Mouse (Mus musculus) c-Kit-positive CD71-negative TER-119-negative erythroid progenitor cells, embryonic 14.5 days (primary cell): ENCODE measurements at regions not wholly inside any gene's neighbourhood (a gene's known extent, or its start where the extent isn't known, plus 50 kb on each side); places are given as distances from the start of the nearest gene placed in this dataset.
A peak's percentile ranks its signal among the peaks of the same experiment; 100 is the strongest.

Experiments
- DNase-seq: peaks from one replicate; pipeline ENCODE4 v3.0.0-alpha.2; 2013; ENCODE audit warnings: low read depth

- DNase-seq = peak; percentile 16
Observed at GRCm38 (mm10) chr4:122781717-122782116, 54.3 kb upstream of the Ppt1 start.
